Comparison of ENCODE assay signal across 13 mouse cellular contexts in genomic region chr9:32057427-32058115, GRCm38 (mm10). TPM values are rescaled to one million over a fixed set of nuclear protein-coding genes. Genes with fewer than 3 reads are reported as not detected.
DNase-seq lines count a peak whose midpoint lies in the region; ATAC-seq lines count a peak whose summit lies in the region.
"Had no signal": no experiment of that assay in that cellular context is flagged by ENCODE, and none has a peak within 500 bp of the region (broad histone marks: within the 10 kb centered on the region; RNA-seq: fewer than 3 reads in every experiment).

No protein-coding gene starts in this region.

- peak; percentile 22 to 56 for DNase-seq in frontal cortex, postnatal 36 days (ENCODE audit: low spot score in 2 of 2)
- DNase-seq in frontal cortex, postnatal 25 days (ENCODE audit: low spot score in 2 of 2) = no peak
- DNase-seq in right cerebral cortex, postnatal 25 days = peak; percentile 26
- DNase-seq in right cerebral cortex, postnatal 14 days = no peak
- peak; percentile 10 to 45 for DNase-seq in right cerebral cortex, postnatal 36 days (ENCODE audit: low spot score in 2 of 2)
- DNase-seq in heart, adult 9 months (ENCODE audit: low spot score in 2 of 2) = no peak
- DNase-seq in thymus, postnatal 10 days (ENCODE audit: low spot score in 2 of 2) = no peak
- DNase-seq: cerebellum, postnatal 14 days; heart, adult 2 months; kidney, adult 9 months; thymus, adult 18-20 months had no signal

- peak; percentile 45; the same call in 1 of the 2 replicates for ATAC-seq in common myeloid progenitor, adult 5-6 weeks (replicated peaks; ENCODE audit: low read depth, poor library complexity, severe bottlenecking)
- ATAC-seq: forebrain, embryonic 15.5 days had no signal

RNA-seq across cellular contexts. Expression of gene Arhgap32, which starts 58.4 kb away (rescaled TPM):
- total RNA-seq in common myeloid progenitor, adult 5-6 weeks (2017) = 8.3 and 12.4 TPM in 2 replicates

Comparison
In these comparisons a context has a peak if more than half of its experiments do, and no peak if none do; other contexts are left out.
1. DNase-seq: peak in frontal cortex, postnatal 36 days (2 of 2), right cerebral cortex, postnatal 25 days (single experiment) and right cerebral cortex, postnatal 36 days (2 of 2); none in frontal cortex, postnatal 25 days (0 of 2), right cerebral cortex, postnatal 14 days (single experiment), heart, adult 9 months (0 of 2) and thymus, postnatal 10 days (0 of 2).